Mouse (Mus musculus): ENCODE results near the gene Adgrg1. TPM values are rescaled to one million over a fixed set of nuclear protein-coding genes. Genes with fewer than 3 reads are reported as not detected.

Adgrg1 gene
- polyA plus RNA-seq (2021; fragmentation: Nextera tagmentation) = 23.5 and 27.7 TPM in 2 replicates
- long read RNA-seq, experiment 1, transcript Adgrg1-201 (14 exons, 3,574 nt) = major isoform, 27 of 69 reads
- long read RNA-seq, experiment 1, partial matches to known transcripts = 11 of 69 reads
- long read RNA-seq, experiment 1, other reads (novel, unspliced or antisense) = 31 of 69 reads
- long read RNA-seq, experiment 2, partial matches to known transcripts = 10 of 13 reads
- long read RNA-seq, experiment 2, other reads (novel, unspliced or antisense) = 1 of 13 reads

DNA sequence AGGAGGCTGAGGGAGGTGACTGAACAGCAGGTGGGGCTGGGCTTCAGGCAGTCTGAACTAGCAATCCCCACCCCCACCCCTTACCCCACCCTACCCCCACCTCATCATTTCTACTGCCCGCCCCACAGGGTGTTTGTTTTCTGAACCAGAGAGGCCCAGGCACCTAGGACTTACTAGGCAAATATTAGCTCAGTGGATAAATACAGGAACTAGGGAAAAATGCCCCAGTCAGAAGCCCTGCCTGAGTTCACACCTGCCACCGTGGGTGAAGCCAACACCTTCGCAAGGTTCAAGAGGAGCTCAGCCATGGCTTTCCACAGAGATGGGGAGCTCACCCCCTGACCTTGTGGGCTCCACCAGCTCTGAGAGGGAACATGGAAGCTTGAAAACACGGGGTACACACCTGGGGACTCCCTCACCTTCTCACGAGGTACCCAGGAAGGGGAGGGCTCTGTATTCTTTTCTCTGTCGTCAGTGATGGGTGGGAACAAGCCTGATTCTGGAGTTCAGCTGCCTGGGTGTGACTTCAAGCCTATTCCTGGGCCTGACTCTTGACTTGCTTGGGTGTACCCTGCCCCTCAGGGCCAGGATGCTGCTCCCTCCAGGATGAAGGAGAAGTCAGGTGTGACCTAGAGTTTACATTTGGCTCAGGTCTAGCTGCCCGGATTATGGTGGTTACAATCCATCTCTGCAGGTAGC, at the start of gene Adgrg1:
Adgrg1 (plus strand) TSS at position 285 of the 699 bp plus-strand sequence.

DNA sequence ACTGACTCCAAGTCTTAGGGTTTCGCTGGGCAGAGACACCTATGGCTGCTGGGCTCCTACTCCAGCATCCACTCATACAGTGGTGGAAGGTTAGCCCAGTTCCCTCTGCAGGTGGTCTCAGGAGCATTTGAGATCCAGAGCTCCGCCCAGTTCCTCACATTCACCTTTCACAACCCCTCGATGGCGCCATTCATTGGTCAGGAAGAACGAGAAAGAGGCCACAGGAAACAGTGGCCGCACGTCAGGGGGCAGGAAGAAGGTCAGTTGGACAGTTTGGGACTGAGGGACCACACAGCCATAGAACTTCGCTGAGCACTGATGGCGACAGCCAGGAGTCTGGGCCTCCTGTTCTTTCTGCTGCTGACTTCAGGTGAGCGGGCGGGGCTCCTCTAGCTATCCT, 42.9 kb downstream of the Adgrg1 start, which contains the start of gene Adgrg3:
Adgrg3 (plus strand) TSS at position 242 of the 400 bp plus-strand sequence.

DNA sequence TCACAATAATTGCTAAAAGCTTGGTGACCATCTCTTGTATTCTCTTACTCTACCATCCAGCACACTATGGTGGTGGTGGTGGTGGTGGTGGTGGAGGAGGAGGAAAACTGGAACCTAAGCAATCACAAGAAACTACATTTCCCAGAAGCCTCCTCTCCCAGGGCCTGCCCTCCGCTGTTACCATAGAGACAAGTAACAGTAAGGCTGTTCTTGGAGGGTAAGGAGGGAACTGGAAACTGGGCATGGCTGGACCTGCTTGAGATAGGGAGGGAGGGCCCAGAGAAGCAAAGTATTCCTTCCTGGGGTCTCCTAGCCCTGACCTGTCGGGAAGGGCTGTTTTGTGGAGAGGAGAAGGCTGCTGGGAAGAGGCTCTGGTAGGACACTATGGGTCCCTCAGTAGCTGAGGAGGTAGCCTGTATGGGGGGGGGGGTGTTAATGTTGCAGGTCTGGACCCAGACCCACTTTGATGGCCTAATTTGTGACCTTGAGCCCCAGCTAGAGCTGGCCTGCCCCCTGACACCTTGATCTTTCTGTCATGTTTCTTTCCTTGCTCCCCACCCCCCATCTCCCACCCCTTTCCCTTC, 80.5 kb downstream of the Adgrg1 start, which contains the start of gene Drc7:
Drc7 (plus strand) TSS at position 177 of the 584 bp plus-strand sequence.

Other genes with a start within 250 kb of the Adgrg1 start
- 0.09 and 0.14 TPM in 2 replicates for gene Ccl22, start 229.2 kb upstream of the Adgrg1 start, polyA plus RNA-seq (2021; fragmentation: Nextera tagmentation)
- 483 and 651 TPM in 2 replicates for gene Cx3cl1, start 202.7 kb upstream of the Adgrg1 start, polyA plus RNA-seq (2021; fragmentation: Nextera tagmentation)
- gene Ccl17, start 164.3 kb upstream of the Adgrg1 start, polyA plus RNA-seq (2021; fragmentation: Nextera tagmentation) = 2.5 and 3.2 TPM in 2 replicates
- gene Coq9, start 136.4 kb upstream of the Adgrg1 start, polyA plus RNA-seq (2021; fragmentation: Nextera tagmentation) = 67.1 and 83.8 TPM in 2 replicates
- gene Ciapin1, start 136.4 kb upstream of the Adgrg1 start, polyA plus RNA-seq (2021; fragmentation: Nextera tagmentation) = 34.7 and 34.9 TPM in 2 replicates
- 154 and 194 TPM in 2 replicates for gene Polr2c, start 117.3 kb upstream of the Adgrg1 start, polyA plus RNA-seq (2021; fragmentation: Nextera tagmentation)
- 5.0 and 6.3 TPM in 2 replicates for gene Dok4, start 98.4 kb upstream of the Adgrg1 start, polyA plus RNA-seq (2021; fragmentation: Nextera tagmentation)
- 1.4 and 1.5 TPM in 2 replicates for gene Ccdc102a, start 56.7 kb upstream of the Adgrg1 start, polyA plus RNA-seq (2021; fragmentation: Nextera tagmentation)
- not detected in 2 replicates for gene Adgrg5, start 51.1 kb upstream of the Adgrg1 start, polyA plus RNA-seq (2021; fragmentation: Nextera tagmentation)
- 0.12 TPM in 1 of 2 replicates, not detected in the other for gene Adgrg3, start 42.9 kb downstream of the Adgrg1 start, polyA plus RNA-seq (2021; fragmentation: Nextera tagmentation)
- 0.30 and 0.69 TPM in 2 replicates for gene Drc7, start 80.4 kb downstream of the Adgrg1 start, polyA plus RNA-seq (2021; fragmentation: Nextera tagmentation)
- gene Katnb1, start 106.4 kb downstream of the Adgrg1 start, polyA plus RNA-seq (2021; fragmentation: Nextera tagmentation) = 19.6 and 27.0 TPM in 2 replicates
- 11.4 and 15.4 TPM in 2 replicates for gene Kifc3, start 228.1 kb downstream of the Adgrg1 start, polyA plus RNA-seq (2021; fragmentation: Nextera tagmentation)

All from left cerebral cortex, adult 6 months (tissue).